Mouse (Mus musculus) MEL (cell line): ENCODE data around the gene Ube2f.

Experiments
- CHD1 ChIP-seq: IDR thresholded peaks from 2 replicates; pipeline ENCODE4 v1.6.1; 2012; ENCODE audit warnings: low read depth, mild to moderate bottlenecking, inconsistent platforms, low read length, improper control_type of control experiment
- CTCF ChIP-seq, 3 experiments: IDR thresholded peaks in 2 of 3; conservative IDR thresholded peaks in 1 of 3; 2 replicates each; pipeline ENCODE4 v1.5.1; 2011 to 2012; ENCODE audit warnings: low read length in 3 of 3, low read depth in 2 of 3, mild to moderate bottlenecking in 2 of 3, improper control_type of control experiment in 1 of 3, inconsistent platforms in 1 of 3, mixed read lengths in 1 of 3, moderate library complexity in 1 of 3; ENCODE audit not compliant: control insufficient read depth in 1 of 3, insufficient read depth in 1 of 3, poor library complexity in 1 of 3, severe bottlenecking in 1 of 3
- EP300 ChIP-seq, 2 experiments: IDR thresholded peaks; 2 replicates each; pipeline ENCODE4 v1.6.1; 2011; ENCODE audit warnings: improper control_type of control experiment in 2 of 2, low read length in 2 of 2, low read depth in 1 of 2, mild to moderate bottlenecking in 1 of 2
- MAX ChIP-seq: IDR thresholded peaks from 2 replicates; pipeline ENCODE4 v1.6.1; 2011; ENCODE audit warnings: low read length, improper control_type of control experiment
- MAZ ChIP-seq: IDR thresholded peaks from 2 replicates; pipeline ENCODE4 v1.6.1; 2012; ENCODE audit warnings: low read depth, mild to moderate bottlenecking, inconsistent platforms, low read length, improper control_type of control experiment
- POLR2A ChIP-seq, 2 experiments: IDR thresholded peaks; 2 replicates each; pipeline ENCODE4 v1.6.1; 2011 to 2012; ENCODE audit warnings: low read length in 2 of 2, mild to moderate bottlenecking in 2 of 2, control low read depth in 1 of 2, improper control_type of control experiment in 1 of 2, low read depth in 1 of 2, moderate library complexity in 1 of 2; ENCODE audit not compliant: control insufficient read depth in 1 of 2, insufficient read depth in 1 of 2, poor library complexity in 1 of 2
- POLR2AphosphoS2 ChIP-seq: IDR thresholded peaks from 2 replicates; pipeline ENCODE4 v1.6.1; 2011; ENCODE audit warnings: low read length, improper control_type of control experiment
- POLR2AphosphoS5 ChIP-seq: IDR thresholded peaks from 2 replicates; pipeline ENCODE4 v1.6.1; 2012; ENCODE audit warnings: low read depth, borderline replicate concordance, mild to moderate bottlenecking, inconsistent platforms, low read length, moderate library complexity, mixed read lengths
- TAL1 ChIP-seq: IDR thresholded peaks from 2 replicates; pipeline ENCODE4 v1.6.1; 2012; ENCODE audit warnings: mild to moderate bottlenecking, inconsistent platforms, low read length, moderate library complexity, mixed read lengths
- TCF12 ChIP-seq: IDR thresholded peaks from 2 replicates; pipeline ENCODE4 v1.6.1; 2014; ENCODE audit warnings: low read depth, mild to moderate bottlenecking, inconsistent platforms, low read length, improper control_type of control experiment, moderate library complexity
- USF1 ChIP-seq: IDR thresholded peaks from 2 replicates; pipeline ENCODE4 v1.6.1; 2014; ENCODE audit warnings: low read depth, mild to moderate bottlenecking, inconsistent platforms, low read length, improper control_type of control experiment, moderate library complexity
- ZKSCAN1 ChIP-seq: IDR thresholded peaks from 2 replicates; pipeline ENCODE4 v1.6.1; 2012; ENCODE audit warnings: low read depth, mild to moderate bottlenecking, inconsistent platforms, low read length, improper control_type of control experiment, moderate library complexity

DNA sequence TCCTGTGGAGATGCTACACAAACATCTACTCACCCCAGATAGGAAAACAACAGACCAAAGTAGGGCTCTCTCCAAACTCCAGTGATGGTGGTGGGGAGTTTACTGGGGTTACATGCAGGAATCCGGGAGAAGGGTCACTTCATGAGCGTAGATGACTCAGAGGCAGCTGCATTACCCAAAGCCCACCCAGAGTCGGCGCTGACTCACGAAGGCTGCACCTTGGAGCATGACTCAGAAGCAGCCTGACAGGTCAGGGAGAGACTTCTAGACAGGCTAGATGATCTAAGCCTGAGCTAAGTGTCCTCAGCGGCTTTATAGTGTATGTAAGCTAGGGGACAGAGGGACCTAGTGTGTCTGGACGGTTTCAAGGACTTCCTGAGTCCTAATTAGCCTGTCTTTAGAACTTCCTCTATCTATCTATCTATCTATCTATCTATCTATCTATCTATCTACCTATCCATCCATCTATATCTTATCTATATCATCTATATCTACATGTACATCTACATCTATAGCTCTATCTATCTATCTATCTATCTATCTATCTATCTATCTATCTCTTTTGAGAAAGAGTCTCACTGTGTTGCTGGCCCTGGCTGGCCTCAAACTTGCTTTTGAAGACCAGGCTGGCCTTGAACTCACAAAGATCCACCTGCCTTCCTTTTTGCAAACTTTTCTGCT lies 30.3 kb upstream of the Ube2f start:
- no peak for TF ChIP-seq ZKSCAN1
- no peak for TF ChIP-seq TAL1
- no peak for TF ChIP-seq CTCF (IDR thresholded peaks at IDR 0.05 in 2 of 3, conservative IDR thresholded peaks at IDR 0.05 in 1 of 3; ENCODE audit: control insufficient read depth in 1 of 3, insufficient read depth in 1 of 3, low read depth in 2 of 3, low read length in 3 of 3, poor library complexity in 1 of 3, severe bottlenecking in 1 of 3)
- TF ChIP-seq EP300 (IDR thresholded peaks at IDR 0.05; ENCODE audit: low read depth in 1 of 2, low read length in 2 of 2), result no peak
- no peak for TF ChIP-seq MAZ
- no peak for TF ChIP-seq POLR2A (IDR thresholded peaks at IDR 0.05; ENCODE audit: control insufficient read depth in 1 of 2, insufficient read depth in 1 of 2, low read depth in 1 of 2, low read length in 2 of 2, poor library complexity in 1 of 2)
- TF ChIP-seq USF1, result no peak
- TF ChIP-seq POLR2AphosphoS2, result no peak
- TF ChIP-seq POLR2AphosphoS5, result no peak
- TF ChIP-seq TCF12, result no peak
- no peak for TF ChIP-seq CHD1
- TF ChIP-seq MAX, result no peak
